In genomic region chr15:89210915-89211715, GRCm38 (mm10) we compare ENCODE assay signal across 8 mouse cellular contexts. TPM values are rescaled to one million over a fixed set of nuclear protein-coding genes. Genes with fewer than 3 reads are reported as not detected.
DNase-seq lines count a peak whose midpoint lies in the region; ATAC-seq and TF ChIP-seq lines count a peak whose summit lies in the region.

Gene Ppp6r2 (plus strand): TSS chr15:89211553.

- peak; percentile 56 for ATAC-seq in G1E (ENCODE audit: extremely low read depth, insufficient number of reproducible peaks, low FRiP score, poor library complexity, severe bottlenecking)
- ATAC-seq in forebrain, embryonic 16.5 days = peak; percentile 79
- ATAC-seq in neural tube, embryonic 14.5 days (ENCODE audit: low read depth) = peak; percentile 82

- H3K9ac ChIP-seq in forebrain, embryonic 16.5 days (replicated peaks; ENCODE audit: low read depth, low read length) = peak within 1 kb of the TSS; percentile 100
- H3K9ac ChIP-seq in neural tube, embryonic 14.5 days (replicated peaks; ENCODE audit: low read depth, low read length) = peak within 1 kb of the TSS; percentile 99

- peak within 1 kb of the TSS; percentile 89 for H3K27ac ChIP-seq in forebrain, embryonic 16.5 days (ENCODE audit: low read length)
- peak within 1 kb of the TSS; percentile 92 for H3K27ac ChIP-seq in neural tube, embryonic 14.5 days (ENCODE audit: low read depth, low read length)
- H3K27ac ChIP-seq in testis, adult 2 months (ENCODE audit: control insufficient read depth, insufficient read depth, low read depth, low read length) = peak within 1 kb of the TSS; percentile 91

- TF ChIP-seq CTCF in G1E (IDR thresholded peaks at IDR 0.05; ENCODE audit: low read depth, low read length) = no peak
- no peak for TF ChIP-seq CTCF in testis, adult 2 months (IDR thresholded peaks at IDR 0.05; ENCODE audit: control insufficient read depth, insufficient read depth, insufficient replicate concordance, low read depth, low read length)

- peak within 1 kb of the TSS; percentile 99 for H3K4me3 ChIP-seq in G1E (ENCODE audit: low read depth, low read length)
- peak within 1 kb of the TSS; percentile 97 for H3K4me3 ChIP-seq in forebrain, embryonic 16.5 days (replicated peaks; ENCODE audit: low read length)
- H3K4me3 ChIP-seq in neural tube, embryonic 14.5 days (ENCODE audit: low read depth, low read length) = peak within 1 kb of the TSS; percentile 89
- peak within 1 kb of the TSS; percentile 95 for H3K4me3 ChIP-seq in testis, adult 2 months (ENCODE audit: control insufficient read depth, low read depth, low read length)

- TF ChIP-seq POLR2A in testis, adult 2 months (IDR thresholded peaks at IDR 0.05; ENCODE audit: control insufficient read depth, low read depth, low read length) = peak; percentile 21

- no peaks in the 10 kb centered on the region for H3K27me3 ChIP-seq in G1E (ENCODE audit: insufficient read depth, low read length)
- no peaks in the 10 kb centered on the region for H3K27me3 ChIP-seq in forebrain, embryonic 16.5 days (replicated peaks; ENCODE audit: control insufficient read depth, insufficient read depth, low read length)
- no peaks in the 10 kb centered on the region for H3K27me3 ChIP-seq in neural tube, embryonic 14.5 days (ENCODE audit: control insufficient read depth, insufficient read depth, low read length)
- H3K27me3 ChIP-seq in testis, adult 2 months (ENCODE audit: control insufficient read depth, insufficient read depth, low read length) = no peaks in the 10 kb centered on the region

- peak within 1 kb of the TSS; percentile 70 for H3K4me2 ChIP-seq in forebrain, embryonic 16.5 days (ENCODE audit: low read length)
- peak within 1 kb of the TSS; percentile 71 for H3K4me2 ChIP-seq in neural tube, embryonic 14.5 days (ENCODE audit: low read depth, low read length)

- intact Hi-C loops in heart, postnatal 25 days (cut with DNase I) = loop anchor here (2.0 to 5.0 kb wide), 4 partner anchors 14 to 134 kb away; partner anchors contain the start of genes Dennd6b, Trabd and Tubgcp6

- DNase-seq in G1E (ENCODE audit: low spot score) = peak; percentile 72
- DNase-seq in cerebellum, adult 18-20 months = peak; percentile 78 to 91
- peak; percentile 75 for DNase-seq in heart, postnatal 25 days (ENCODE audit: low spot score)
- DNase-seq in layer of hippocampus, adult 18-20 months (ENCODE audit: low spot score in 2 of 2) = peak; percentile 48 to 80
- peak; percentile 74 for DNase-seq in lung, adult 18-20 months

- 3% methylated on average over 63 of the region's 73 CpGs for WGBS in forebrain, embryonic 16.5 days
- WGBS in neural tube, embryonic 14.5 days = 5% methylated on average over 60 of the region's 73 CpGs

- peaks cover 59% of the 10 kb centered on the region for H3K4me1 ChIP-seq in G1E (ENCODE audit: insufficient read depth, low read depth, low read length)
- peaks cover 28% of the 10 kb centered on the region for H3K4me1 ChIP-seq in forebrain, embryonic 16.5 days (replicated peaks; ENCODE audit: control insufficient read depth, insufficient read depth, low read length)
- H3K4me1 ChIP-seq in neural tube, embryonic 14.5 days (ENCODE audit: control insufficient read depth, insufficient read depth, low read length) = peaks cover 15% of the 10 kb centered on the region; the same call in 1 of the 2 replicates
- peaks cover 3% of the 10 kb centered on the region for H3K4me1 ChIP-seq in testis, adult 2 months (ENCODE audit: control insufficient read depth, insufficient read depth, low read length)

- no peaks in the 10 kb centered on the region for H3K9me3 ChIP-seq in G1E (replicated peaks)
- no peaks in the 10 kb centered on the region for H3K9me3 ChIP-seq in forebrain, embryonic 16.5 days (ENCODE audit: control insufficient read depth, low read length)
- H3K9me3 ChIP-seq in neural tube, embryonic 14.5 days (ENCODE audit: control insufficient read depth, low read length) = no peaks in the 10 kb centered on the region

- peaks cover 4% of the 10 kb centered on the region for H3K36me3 ChIP-seq in G1E (replicated peaks)
- H3K36me3 ChIP-seq in forebrain, embryonic 16.5 days (ENCODE audit: control insufficient read depth, insufficient read depth) = peaks cover 3% of the 10 kb centered on the region
- H3K36me3 ChIP-seq in neural tube, embryonic 14.5 days (ENCODE audit: control insufficient read depth, insufficient read depth, low read length) = no peaks in the 10 kb centered on the region
- H3K36me3 ChIP-seq in testis, adult 2 months (ENCODE audit: control insufficient read depth, insufficient read depth, low read length) = no peaks in the 10 kb centered on the region

RNA-seq across cellular contexts. Expression of gene Ppp6r2, which starts in this region (rescaled TPM):
- 47.6 and 65.5 TPM in 2 replicates for total RNA-seq in G1E (2014; fragmentation: Nextera tagmentation)
- 34.9 and 104 TPM in 2 replicates for total RNA-seq in G1E (2017)
- 105 and 107 TPM in 2 replicates for polyA plus RNA-seq in G1E (2012)
- polyA plus RNA-seq in forebrain, embryonic 16.5 days (2015; fragmentation: Nextera tagmentation; extraction: Ambion mirVana) = 77.8 and 90.8 TPM in 2 replicates
- total RNA-seq in heart, postnatal 25 days (2021) = 10 to 100 TPM; 63.4 to 65.0 TPM
- 100 to 1,000 TPM; 157 to 166 TPM for total RNA-seq in layer of hippocampus, adult 18-20 months (2021)
- polyA plus RNA-seq in neural tube, embryonic 14.5 days (2014; fragmentation: Nextera tagmentation; extraction: Ambion mirVana) = 85.5 and 92.7 TPM in 2 replicates
- polyA plus RNA-seq in testis, adult 2 months (2012; rRNA removed) = 49.8 and 59.3 TPM in 2 replicates

Comparison
In these comparisons a context has a peak if more than half of its experiments do, and no peak if none do; other contexts are left out.
1. Peak in every context shown above with its lines: DNase-seq, ATAC-seq, H3K4me3 ChIP-seq and H3K27ac ChIP-seq.